Mouse (Mus musculus) urinary bladder, postnatal 4 days (tissue): Measurements from ENCODE around the gene Lce1m.
"Not testable (repeated sequence)": the region's sequence is repeated elsewhere in the genome, so short reads cannot be mapped to it uniquely, and the experiment has no call there.

Experiments used
- DNase-seq, 2 experiments: peaks; one replicate each; pipeline ENCODE4 v3.0.0; 2021 to 2022; ENCODE audit warnings: low spot score in 2 of 2

The Lce1m gene

GRCm38 (mm10) chr3:93018960-93019359 is at the start of gene Lce1m:
Lce1m (minus strand) TSS chr3:93019060.
- DNase-seq = no peak

- not testable (repeated sequence) for DNase-seq
Observed at GRCm38 (mm10) chr3:93068523-93068922, 49.7 kb upstream of the Lce1m start, which contains the start of gene Gm4858. Gm4858 (plus strand) TSS chr3:93068823.

- DNase-seq = no peak
Observed at GRCm38 (mm10) chr3:93052826-93053474, 34.1 kb upstream of the Lce1m start.

- DNase-seq = no peak
Observed at GRCm38 (mm10) chr3:93050182-93050581, 31.3 kb upstream of the Lce1m start.

GRCm38 (mm10) chr3:93031450-93031849 is 12.6 kb upstream of the Lce1m start:
- no peak for DNase-seq

GRCm38 (mm10) chr3:93025486-93025885 is 6.6 kb upstream of the Lce1m start:
- DNase-seq = no peak

- DNase-seq = no peak
Observed at GRCm38 (mm10) chr3:93023411-93024184, 4.7 kb upstream of the Lce1m start.

- DNase-seq = no peak
Observed at GRCm38 (mm10) chr3:93021171-93021570, 2.3 kb upstream of the Lce1m start.

GRCm38 (mm10) chr3:93015460-93016104 is 3.3 kb downstream of the Lce1m start, which contains the start of gene Crct1:
Crct1 (minus strand) TSS chr3:93015687.
- no peak for DNase-seq

GRCm38 (mm10) chr3:93014871-93015270 is 4.0 kb downstream of the Lce1m start:
- DNase-seq = no peak

GRCm38 (mm10) chr3:93014378-93014801 is 4.5 kb downstream of the Lce1m start:
- peak; percentile 24 to 59 for DNase-seq

- no peak for DNase-seq
Observed at GRCm38 (mm10) chr3:93002843-93003242, 16.0 kb downstream of the Lce1m start.

GRCm38 (mm10) chr3:93000621-93001020 is 18.2 kb downstream of the Lce1m start:
- DNase-seq = no peak

GRCm38 (mm10) chr3:92998691-92999090 is 20.2 kb downstream of the Lce1m start:
- peak; percentile 39 to 73 for DNase-seq

GRCm38 (mm10) chr3:92991926-92992325 is 26.9 kb downstream of the Lce1m start, which contains the start of gene Lce3f:
Lce3f (plus strand) TSS chr3:92992226.
- DNase-seq = no peak

GRCm38 (mm10) chr3:92978484-92978883 is 40.4 kb downstream of the Lce1m start:
- DNase-seq = no peak
